Mouse (Mus musculus) C2C12 (cell line): ENCODE results near the gene Exosc5. TPM values are rescaled to one million over a fixed set of nuclear protein-coding genes. Genes with fewer than 3 reads are reported as not detected.

Experiments used
- H3K27me3 ChIP-seq: one replicate; pipeline ENCODE4 v1.6.1; 2011; ENCODE audit not compliant: control insufficient read depth, insufficient read depth, insufficient read length
- H3K36me3 ChIP-seq: one replicate; pipeline ENCODE4 v1.6.1; 2011; ENCODE audit not compliant: control insufficient read depth, insufficient read depth
- H3K4me3 ChIP-seq: one replicate; pipeline ENCODE4 v1.5.1; 2011; ENCODE audit warnings: mild to moderate bottlenecking, control low read depth; ENCODE audit not compliant: poor library complexity, insufficient read depth, severe bottlenecking
- H3K79me2 ChIP-seq: one replicate; pipeline ENCODE4 v1.6.1; 2011; ENCODE audit not compliant: control insufficient read depth, insufficient read depth
- H3K79me3 ChIP-seq: one replicate; pipeline ENCODE4 v1.6.1; 2011; ENCODE audit warnings: low read depth, control low read depth
- H3ac ChIP-seq: one replicate; pipeline ENCODE3; 2011; ENCODE audit warnings: low read depth; ENCODE audit not compliant: control insufficient read depth, insufficient read length
- CEBPB ChIP-seq: IDR thresholded peaks from one replicate; pipeline ENCODE4 v1.6.1; 2011; ENCODE audit warnings: low read depth, mild to moderate bottlenecking, control low read depth, moderate library complexity
- CTCF ChIP-seq: IDR thresholded peaks from one replicate; pipeline ENCODE4 v1.5.1; 2011; ENCODE audit not compliant: control insufficient read depth, insufficient read depth, insufficient read length
- FOSL1 ChIP-seq: IDR thresholded peaks from one replicate; pipeline ENCODE4 v1.8.0; 2011; ENCODE audit warnings: mild to moderate bottlenecking, low read length; ENCODE audit not compliant: poor library complexity, insufficient read depth, severe bottlenecking
- MAX ChIP-seq: IDR thresholded peaks from one replicate; pipeline ENCODE4 v1.6.1; 2011; ENCODE audit warnings: mild to moderate bottlenecking, control low read depth
- MYOD1 ChIP-seq: IDR thresholded peaks from one replicate; pipeline ENCODE4 v1.6.1; 2011; ENCODE audit warnings: low read depth; ENCODE audit not compliant: control insufficient read depth, insufficient read length
- MYOG ChIP-seq: IDR thresholded peaks from one replicate; pipeline ENCODE4 v1.6.1; 2011; ENCODE audit not compliant: control insufficient read depth, insufficient read length; ENCODE audit errors: extremely low read depth
- USF1 ChIP-seq: IDR thresholded peaks from one replicate; pipeline ENCODE4 v1.6.1; 2011; ENCODE audit warnings: low read depth, mild to moderate bottlenecking, control low read depth, moderate library complexity
- polyA plus RNA-seq: library from polyadenylated mRNA; unstranded; fragments of >200 nt; fragmentation: generic; extraction: Trizol; gene quantifications from one replicate; pipeline ENCODE4 v1.2.1, GENCODE M21; 2012; ENCODE audit warnings: missing spikeins

Exosc5 gene
- polyA plus RNA-seq, 1 experiment = 53.2 TPM

DNA sequence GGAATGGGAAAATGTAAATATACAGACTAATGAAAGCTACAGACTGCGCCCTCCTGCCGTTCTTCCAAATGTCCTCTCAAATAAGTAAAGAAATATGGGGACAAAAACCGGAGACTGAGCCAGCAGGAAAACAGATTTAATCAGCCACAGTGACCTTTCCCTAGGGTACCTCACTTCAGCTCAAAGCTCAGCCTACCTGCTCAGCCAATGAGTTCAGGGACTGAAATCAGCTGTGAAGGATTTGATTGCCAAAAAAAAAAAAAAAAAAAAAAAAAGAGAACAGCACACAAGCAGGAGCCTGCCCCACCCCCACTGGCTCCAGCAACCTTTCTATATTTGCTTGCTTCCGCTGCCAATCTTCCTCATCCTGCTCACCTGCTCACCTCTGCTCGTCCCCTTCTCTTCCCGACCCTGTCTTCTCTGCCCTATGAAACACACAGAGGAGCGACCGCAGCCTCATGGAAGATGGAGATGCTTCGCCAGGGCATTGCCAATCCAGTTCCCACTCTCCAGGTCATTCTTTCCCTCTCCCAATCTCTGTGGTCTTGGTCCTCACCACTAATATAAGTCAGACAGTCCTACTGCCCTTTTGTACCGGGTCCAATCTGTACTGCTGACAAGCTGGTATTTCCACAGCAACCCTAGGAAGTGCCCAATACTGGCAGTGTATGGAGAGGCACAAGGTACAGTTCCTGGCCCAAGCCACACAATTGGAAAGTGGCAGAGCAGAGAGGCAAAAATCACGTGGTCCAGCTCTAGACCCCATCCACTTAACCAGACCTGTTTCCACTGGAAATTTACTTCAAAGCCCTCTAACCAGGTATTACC is 3.1 kb upstream of the Exosc5 start:
- Histone ChIP-seq H3K36me3 (no peaks in the 10 kb centered on the region), H3ac (no peak overlapping the region), H3K79me2 (peaks cover 18% of the 10 kb centered on the region), H3K27me3 (no peaks in the 10 kb centered on the region), H3K79me3 (peaks cover 5% of the 10 kb centered on the region), H3K4me3 (no peak overlapping the region)
- TF ChIP-seq FOSL1 (no peak), CEBPB (no peak)

DNA sequence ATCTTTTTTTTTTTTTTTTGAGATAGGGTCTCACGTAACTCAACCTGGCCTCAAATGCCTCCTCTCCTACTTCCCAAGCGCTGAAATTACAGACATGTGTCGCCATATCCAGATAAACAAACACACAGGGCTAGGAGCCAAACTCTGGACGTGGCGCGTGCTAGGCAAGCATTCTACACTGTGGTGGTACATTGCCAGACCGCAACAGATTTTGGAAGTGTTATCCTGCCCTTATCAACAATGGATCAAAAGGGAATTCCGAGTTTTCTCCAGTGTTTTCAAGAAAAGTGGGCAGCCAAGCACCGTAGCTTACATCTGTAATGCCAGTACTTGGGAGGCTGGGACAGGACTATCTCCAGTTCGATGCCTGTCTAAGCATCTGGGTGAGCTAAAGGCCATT is 1.2 kb upstream of the Exosc5 start:
- Histone ChIP-seq H3K4me3 (no peak overlapping the region), H3K79me3 (peaks cover 7% of the 10 kb centered on the region), H3K36me3 (no peaks in the 10 kb centered on the region), H3K27me3 (no peaks in the 10 kb centered on the region), H3K79me2 (peaks cover 23% of the 10 kb centered on the region), H3ac (no peak overlapping the region)
- TF ChIP-seq USF1 = no peak
- TF ChIP-seq MYOG = no peak
- TF ChIP-seq CTCF = no peak
- no peak for TF ChIP-seq MAX
- TF ChIP-seq MYOD1 = no peak
- no peak for TF ChIP-seq CEBPB
- no peak for TF ChIP-seq FOSL1

DNA sequence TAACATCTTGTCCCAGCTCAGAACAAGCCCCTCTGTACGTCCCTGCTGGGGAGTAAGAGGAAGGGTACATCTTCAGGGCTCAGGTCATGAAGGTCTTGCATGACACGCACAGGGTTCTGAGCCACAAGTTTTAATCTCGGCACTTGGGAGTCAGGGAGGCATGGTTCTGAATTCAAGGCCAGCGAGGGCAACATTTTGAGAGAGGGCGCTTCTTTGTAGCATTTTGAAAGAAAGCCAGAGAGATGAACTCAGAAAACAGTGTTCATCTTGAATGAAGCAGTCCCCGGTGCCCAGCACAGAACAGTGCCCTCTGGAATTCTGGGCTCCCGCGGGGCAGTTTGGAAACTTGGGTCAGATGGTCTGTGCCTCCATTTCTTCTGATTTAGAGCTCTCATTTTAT is 7.4 kb downstream of the Exosc5 start:
- peaks cover 2% of the 10 kb centered on the region for H3K79me3 ChIP-seq
- TF ChIP-seq MAX = no peak
- no peak for TF ChIP-seq USF1
- TF ChIP-seq FOSL1 = no peak
- TF ChIP-seq CEBPB = no peak
- TF ChIP-seq CTCF = no peak
- TF ChIP-seq MYOD1 = no peak
- no peak for TF ChIP-seq MYOG
- no peak overlapping the region for H3ac ChIP-seq
- peaks cover 17% of the 10 kb centered on the region for H3K36me3 ChIP-seq
- no peaks in the 10 kb centered on the region for H3K27me3 ChIP-seq
- no peak overlapping the region for H3K4me3 ChIP-seq
- H3K79me2 ChIP-seq = no peaks in the 10 kb centered on the region

DNA sequence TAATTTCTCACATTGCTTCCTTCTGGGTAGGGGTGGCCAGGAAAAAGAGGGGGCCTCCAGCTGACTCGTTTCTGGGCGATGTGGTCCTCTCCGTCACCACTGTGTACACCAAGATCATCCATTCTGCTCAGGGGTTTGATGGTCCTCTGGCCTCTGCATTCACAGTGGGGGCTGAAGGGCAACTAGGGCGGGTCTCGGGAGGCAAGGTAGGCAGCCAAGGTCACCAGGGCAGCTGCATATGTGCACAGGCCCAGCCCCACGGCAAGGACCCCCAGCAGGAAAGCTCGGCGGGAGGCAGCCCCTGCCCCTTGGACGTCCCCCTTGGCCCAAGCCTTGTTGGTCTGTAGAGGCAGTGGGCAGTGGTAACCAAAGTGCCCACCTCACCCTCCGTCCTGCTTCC is 10.2 kb downstream of the Exosc5 start:
- peaks cover 11% of the 10 kb centered on the region for H3K36me3 ChIP-seq
- H3K79me2 ChIP-seq = no peaks in the 10 kb centered on the region
- TF ChIP-seq FOSL1 = no peak
- no peak for TF ChIP-seq MYOG
- no peak overlapping the region for H3K4me3 ChIP-seq
- H3K79me3 ChIP-seq = no peaks in the 10 kb centered on the region
- peaks cover under 1% of the 10 kb centered on the region for H3K27me3 ChIP-seq
- H3ac ChIP-seq = no peak overlapping the region

DNA sequence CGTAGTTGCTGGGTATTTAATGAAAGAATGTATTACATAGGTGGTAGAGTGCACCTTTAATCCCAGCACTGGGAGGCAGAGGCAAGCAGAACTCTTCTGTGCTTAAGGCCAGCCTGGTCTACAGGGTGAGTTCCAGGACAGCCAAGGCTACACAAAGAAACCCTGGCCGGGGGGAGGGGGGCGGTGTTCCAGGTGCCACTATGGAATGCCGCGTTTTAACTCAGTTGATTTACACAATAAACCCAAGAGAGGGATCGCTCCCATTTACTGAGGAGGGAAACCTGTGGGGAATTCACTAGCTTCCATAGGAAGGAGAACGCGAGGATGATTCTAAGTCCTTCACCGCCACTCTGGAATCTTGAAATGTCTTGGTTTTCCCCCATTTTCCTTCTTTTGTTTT is 10.7 kb downstream of the Exosc5 start:
- Histone ChIP-seq H3K36me3 (peaks cover 7% of the 10 kb centered on the region), H3K79me2 (no peaks in the 10 kb centered on the region), H3K4me3 (no peak overlapping the region), H3K27me3 (peaks cover 6% of the 10 kb centered on the region), H3ac (no peak overlapping the region), H3K79me3 (no peaks in the 10 kb centered on the region)
- TF ChIP-seq USF1 (no peak), CTCF (no peak), MAX (no peak), MYOD1 (no peak), MYOG (no peak), FOSL1 (no peak), CEBPB (no peak)

DNA sequence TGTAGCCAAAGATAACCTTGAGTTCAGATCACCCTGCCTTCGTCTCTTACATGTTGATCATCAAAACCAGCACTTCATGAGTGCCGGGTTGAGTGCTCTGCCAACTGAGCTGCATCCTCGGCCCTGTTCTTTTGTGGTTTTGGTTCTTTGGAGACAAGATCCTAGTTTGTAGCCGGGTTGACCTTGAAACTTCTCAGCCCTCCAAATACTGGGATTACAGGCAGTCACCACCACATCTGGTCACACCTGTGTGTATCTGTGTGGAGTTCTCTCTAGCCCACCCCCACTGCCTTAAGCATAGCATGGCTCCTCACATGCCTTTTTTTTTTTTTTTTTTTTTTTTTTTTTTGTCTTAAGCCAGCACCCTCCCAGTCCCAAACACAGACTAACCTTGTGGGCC is 11.1 kb downstream of the Exosc5 start:
- TF ChIP-seq FOSL1 (no peak), MYOD1 (no peak), MYOG (no peak), CEBPB (no peak), USF1 (no peak), CTCF (no peak), MAX (no peak)
- Histone ChIP-seq H3ac (no peak overlapping the region), H3K36me3 (peaks cover 2% of the 10 kb centered on the region), H3K79me2 (no peaks in the 10 kb centered on the region), H3K27me3 (peaks cover 8% of the 10 kb centered on the region), H3K79me3 (no peaks in the 10 kb centered on the region), H3K4me3 (no peak overlapping the region)
